Mouse (Mus musculus): ENCODE measurements around the gene Mrpl36.
A peak's percentile ranks its signal among the peaks of the same experiment; 100 is the strongest.

Mrpl36 gene

GRCm38 (mm10) chr13:73327827-73328698 is at the start of gene Mrpl36, which contains the start of gene Ndufs6:
TSS of gene Mrpl36 (plus strand) at chr13:73328513.
TSS of gene Ndufs6 (minus strand) at chr13:73328542.
- DNase-seq (ENCODE audit: low read depth, low spot score) = peak; percentile 97

DNA sequence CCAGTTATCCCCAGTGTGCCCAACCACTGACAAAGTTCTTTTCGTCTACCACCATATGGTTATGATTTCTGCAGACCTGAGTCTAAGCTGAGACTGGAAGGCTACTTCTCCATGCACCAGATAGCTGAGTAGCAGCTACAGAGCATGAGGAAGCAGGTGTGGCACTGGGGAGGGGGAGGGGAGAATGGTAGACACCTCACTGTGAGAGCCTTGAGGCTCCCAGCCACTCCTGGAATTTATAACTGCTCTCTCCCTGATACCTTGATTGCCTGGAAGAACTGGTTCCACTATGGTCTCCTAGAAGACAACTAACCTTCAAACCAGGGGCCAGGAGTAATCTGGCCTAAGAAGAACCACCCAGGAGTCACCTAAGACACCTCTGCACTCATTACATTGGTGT is 49.1 kb upstream of the Mrpl36 start:
- DNase-seq (ENCODE audit: low read depth, low spot score) = no peak

DNA sequence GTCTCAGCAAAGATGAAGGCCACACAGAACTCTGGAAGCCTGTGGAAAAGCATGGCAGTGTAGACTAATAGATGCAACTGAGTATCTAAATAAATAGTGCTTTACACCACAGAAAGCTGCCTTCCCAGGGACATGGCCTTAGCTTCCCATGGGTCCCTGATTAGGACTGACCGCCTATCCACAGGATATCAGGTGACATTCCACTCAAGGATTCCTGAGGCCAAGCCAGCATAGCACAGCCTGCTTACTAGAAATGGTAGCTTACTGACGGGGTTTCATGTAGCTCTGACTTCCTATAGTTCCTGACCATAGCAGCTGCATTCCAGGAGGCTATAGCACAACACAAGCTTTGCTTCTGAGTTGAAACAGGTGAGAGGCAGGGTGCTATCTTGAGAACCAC is 45.9 kb upstream of the Mrpl36 start:
- no peak for DNase-seq (ENCODE audit: low read depth, low spot score)

DNA sequence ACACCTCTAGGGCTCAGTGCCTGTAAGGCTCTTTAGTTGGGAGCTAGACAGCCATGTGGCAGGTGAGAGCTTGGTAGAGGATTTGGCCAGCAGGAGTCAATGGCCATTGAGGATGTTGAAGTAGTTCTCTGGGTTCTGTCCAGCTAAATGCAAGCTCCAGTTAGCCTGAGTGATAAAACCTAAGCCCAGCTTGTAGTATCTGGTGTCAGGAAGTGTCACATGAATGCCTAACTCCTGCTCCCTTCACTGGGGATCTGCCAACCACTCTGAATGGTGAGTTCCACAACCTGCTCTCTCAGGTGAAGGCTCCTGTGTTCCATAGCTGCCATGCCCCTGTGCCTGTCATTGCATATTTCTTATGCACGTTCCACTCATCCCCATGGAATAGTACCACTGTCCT is 44.8 kb upstream of the Mrpl36 start:
- DNase-seq (ENCODE audit: low read depth, low spot score) = no peak

DNA sequence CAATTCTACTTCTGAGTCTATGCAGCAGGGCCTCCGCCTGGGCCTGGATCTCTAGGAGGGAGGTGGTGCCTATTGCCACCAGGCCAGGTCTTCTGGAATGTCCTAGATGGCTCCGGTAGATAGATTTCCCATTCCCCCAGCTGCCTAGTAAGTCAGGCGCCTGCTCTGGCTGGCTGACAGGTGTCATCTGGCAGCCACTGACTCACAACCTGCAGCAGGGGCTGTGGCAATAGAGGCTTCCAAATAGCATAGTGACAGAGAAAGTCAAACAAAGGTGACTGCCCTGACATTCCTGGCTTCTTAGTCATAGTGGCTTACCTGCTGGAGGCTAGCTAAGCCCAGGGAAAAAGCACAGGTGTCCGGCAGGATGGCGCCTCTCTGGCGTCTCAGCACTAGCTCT is 38.1 kb upstream of the Mrpl36 start:
- DNase-seq (ENCODE audit: low read depth, low spot score) = no peak

DNA sequence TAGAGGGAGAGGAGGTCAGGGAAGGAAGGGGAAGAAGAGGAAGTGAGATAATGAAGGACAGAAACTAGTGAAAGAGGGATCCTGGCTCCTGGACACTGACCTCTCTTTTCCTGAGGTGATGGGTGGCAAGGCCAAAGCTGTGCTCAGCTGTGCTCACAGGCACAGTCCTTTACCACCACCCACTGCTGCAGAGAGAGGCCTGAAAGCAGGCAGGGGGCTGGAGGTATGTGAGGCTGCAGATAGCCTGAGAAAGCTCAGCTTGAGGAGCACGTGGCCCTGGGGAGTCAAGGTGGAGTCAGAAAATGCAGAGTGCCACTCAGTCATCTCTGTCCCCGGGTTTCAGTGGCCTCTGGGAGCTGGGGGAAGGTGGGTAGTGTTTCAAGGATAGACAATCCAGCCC is 37.2 kb upstream of the Mrpl36 start:
- DNase-seq (ENCODE audit: low read depth, low spot score) = no peak

DNA sequence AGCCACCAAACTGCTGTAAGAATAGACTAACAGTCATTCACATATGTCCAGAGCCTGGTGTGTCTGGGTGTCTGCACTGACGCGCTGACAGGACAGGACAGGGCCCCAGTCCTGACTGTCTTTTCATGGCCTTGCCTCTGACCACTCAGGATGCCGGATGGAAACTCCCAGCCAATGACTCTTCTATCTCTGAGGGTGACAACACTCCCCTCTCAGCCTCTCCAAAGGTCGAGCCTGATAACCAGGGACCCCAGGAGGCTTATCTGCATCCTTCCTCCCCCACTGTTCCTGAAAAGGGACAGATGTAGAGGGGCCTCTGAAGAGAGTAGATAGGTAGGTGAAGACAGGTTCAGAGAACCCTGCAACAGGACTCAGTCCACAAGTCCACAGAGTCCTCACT is 29.6 kb upstream of the Mrpl36 start:
- no peak for DNase-seq (ENCODE audit: low read depth, low spot score)

DNA sequence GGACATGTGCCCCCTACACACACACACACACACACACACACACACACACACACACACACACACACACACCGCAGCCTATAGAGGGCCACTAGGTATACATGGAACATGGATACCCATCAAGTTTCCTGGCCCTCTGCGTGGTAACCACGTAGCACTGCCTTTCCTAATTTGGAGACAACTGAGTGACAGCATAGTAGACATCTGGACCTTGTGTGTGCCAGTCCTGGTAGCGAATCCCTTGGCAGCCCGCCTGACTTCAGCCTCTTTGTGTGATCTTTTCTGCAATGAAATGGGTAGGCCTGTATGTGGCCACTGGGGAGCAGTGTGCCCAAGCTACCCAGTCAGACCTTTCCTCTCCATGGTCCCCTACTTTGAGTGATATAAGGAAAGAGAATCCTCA is 29.0 kb upstream of the Mrpl36 start:
- DNase-seq (ENCODE audit: low read depth, low spot score) = no peak

- no peak for DNase-seq (ENCODE audit: low read depth, low spot score)
These were observed 23.6 kb upstream of the Mrpl36 start for GRCm38 (mm10) chr13:73304729-73305128.

- peak; percentile 34 for DNase-seq (ENCODE audit: low read depth, low spot score)
These were observed 22.8 kb upstream of the Mrpl36 start for GRCm38 (mm10) chr13:73305398-73306084.

DNA sequence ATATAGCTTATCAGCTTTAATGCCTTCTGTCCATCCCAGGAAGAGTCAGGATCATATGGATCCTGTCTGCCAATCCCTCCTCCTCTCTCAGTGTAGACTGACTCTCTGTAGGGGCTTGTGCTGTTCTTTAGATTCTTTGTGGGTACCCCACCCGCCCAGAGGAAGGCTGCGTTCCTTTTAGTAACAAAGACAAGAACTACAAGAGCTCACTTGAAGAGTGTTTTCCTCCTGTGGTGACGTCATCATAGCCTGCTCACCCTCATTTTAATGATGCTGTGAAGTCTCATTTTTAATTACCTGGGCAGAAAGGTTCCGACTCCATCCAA is 22.3 kb upstream of the Mrpl36 start:
- no peak for DNase-seq (ENCODE audit: low read depth, low spot score)

GRCm38 (mm10) chr13:73306430-73306829 is 21.9 kb upstream of the Mrpl36 start:
- no peak for DNase-seq (ENCODE audit: low read depth, low spot score)

GRCm38 (mm10) chr13:73310183-73310929 is 18.0 kb upstream of the Mrpl36 start:
- DNase-seq (ENCODE audit: low read depth, low spot score) = peak; percentile 42

DNA sequence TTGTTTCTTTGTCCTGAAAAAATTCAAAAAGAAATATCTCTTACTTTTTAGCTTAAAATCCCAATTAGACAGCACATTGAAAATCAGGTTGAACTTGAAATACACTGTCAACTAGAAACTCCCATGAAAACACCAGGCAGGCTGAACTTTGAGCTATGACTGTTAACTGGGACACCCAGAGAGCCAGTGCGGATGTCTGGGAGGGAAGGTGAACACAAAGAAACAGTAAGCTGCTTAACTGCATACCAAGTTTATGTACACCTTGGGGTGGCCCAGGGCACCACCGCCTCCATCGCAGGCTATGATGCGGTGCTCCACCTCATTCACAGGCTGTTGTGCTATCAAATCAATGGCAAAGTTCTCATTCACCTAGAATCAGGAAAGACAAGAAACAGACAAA is 8.3 kb upstream of the Mrpl36 start:
- DNase-seq (ENCODE audit: low read depth, low spot score) = no peak

- DNase-seq (ENCODE audit: low read depth, low spot score) = no peak
These were observed 5.7 kb upstream of the Mrpl36 start for GRCm38 (mm10) chr13:73322626-73323025.

DNA sequence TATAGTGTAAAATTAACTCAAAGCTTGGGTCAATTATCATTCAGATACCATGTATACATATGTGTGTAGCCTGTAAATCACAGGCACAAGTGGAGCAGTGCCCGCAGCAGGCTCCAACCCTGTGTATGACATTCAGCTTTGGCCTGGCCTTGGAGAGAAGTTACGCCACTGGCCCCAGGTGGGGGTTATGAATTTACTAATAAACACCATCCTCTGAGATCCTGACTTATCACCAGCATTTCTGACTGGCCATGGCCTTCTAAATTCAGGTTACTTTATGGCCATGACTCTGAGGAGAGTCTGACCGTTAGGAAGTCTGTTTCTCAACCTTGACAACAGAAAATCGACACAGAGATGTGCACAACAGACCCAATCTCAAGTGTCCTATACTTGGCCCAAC is 4.9 kb upstream of the Mrpl36 start:
- no peak for DNase-seq (ENCODE audit: low read depth, low spot score)

GRCm38 (mm10) chr13:73330844-73331501 is 2.7 kb downstream of the Mrpl36 start:
- peak; percentile 90 for DNase-seq (ENCODE audit: low read depth, low spot score)

- DNase-seq (ENCODE audit: low read depth, low spot score) = no peak
These were observed 3.4 kb downstream of the Mrpl36 start for GRCm38 (mm10) chr13:73331736-73332135.

GRCm38 (mm10) chr13:73336753-73337152 is 8.4 kb downstream of the Mrpl36 start:
- DNase-seq (ENCODE audit: low read depth, low spot score) = no peak

DNA sequence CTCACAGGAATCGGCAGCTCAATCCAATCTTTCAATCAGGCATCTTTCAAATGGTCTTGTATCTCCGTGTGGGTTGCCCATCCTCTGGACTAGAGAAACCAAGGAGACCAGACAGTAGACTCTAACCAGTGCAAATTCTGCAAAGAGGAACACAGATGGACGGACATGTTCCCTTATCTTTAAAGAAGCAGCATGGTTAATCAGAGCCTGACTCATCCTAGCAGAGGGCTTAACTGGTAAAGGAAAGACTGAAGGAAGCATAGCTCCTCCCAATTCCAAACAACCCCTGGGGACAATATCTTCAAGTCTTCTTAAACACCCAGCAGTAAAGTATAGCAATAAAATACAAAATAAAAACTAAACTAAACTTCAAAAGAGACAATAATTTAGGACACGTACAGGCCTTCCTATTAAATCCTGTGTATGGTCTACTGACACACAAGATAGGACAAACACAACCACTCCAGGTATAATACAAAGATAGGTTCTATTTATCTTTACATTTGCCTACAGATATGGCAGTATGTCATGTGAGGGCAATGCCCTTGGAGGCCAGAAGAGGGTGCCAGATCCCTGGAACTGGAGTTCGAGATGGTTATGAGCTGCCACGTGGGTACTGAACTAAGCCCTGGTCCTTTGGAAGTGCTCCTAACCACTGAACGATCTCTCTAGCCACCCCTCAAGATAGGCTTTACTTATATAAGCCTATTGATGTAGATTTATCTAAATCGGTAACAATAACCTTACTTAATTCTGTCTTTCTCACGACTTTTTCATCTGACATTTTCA is 17.0 kb downstream of the Mrpl36 start:
- peak; percentile 41 for DNase-seq (ENCODE audit: low read depth, low spot score)

DNA sequence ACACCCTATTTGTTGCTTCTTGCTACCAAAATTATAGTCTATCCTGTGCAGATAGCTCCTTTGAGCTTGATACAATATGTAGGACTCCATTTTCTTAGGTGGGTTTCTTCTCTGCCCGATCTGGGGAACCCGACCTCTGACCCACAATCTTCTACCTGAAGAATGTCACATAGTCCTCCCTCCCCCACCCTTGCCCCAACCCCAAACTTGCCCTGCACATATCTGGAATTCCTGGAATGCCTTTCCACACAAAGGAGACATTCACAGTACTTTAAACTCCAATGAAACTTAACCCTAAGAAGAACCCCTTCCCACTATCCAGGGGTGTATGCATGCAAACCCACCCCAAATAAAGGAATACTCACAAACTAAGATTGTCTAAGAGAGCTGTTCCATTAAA is 17.8 kb downstream of the Mrpl36 start:
- DNase-seq (ENCODE audit: low read depth, low spot score) = no peak

Measured in CD4-positive helper T cell, adult 2 months (primary cell).